Mouse (Mus musculus): ENCODE measurements around the gene Ppp1r35. TPM values are rescaled to one million over a fixed set of nuclear protein-coding genes. Genes with fewer than 3 reads are reported as not detected.

Ppp1r35 gene
- polyA plus RNA-seq, 2 experiments: 37.6 to 46.8 TPM

- 89% methylated on average over 3 of the region's 3 CpGs for WGBS
- no peak for DNase-seq (ENCODE audit: low spot score)
- H3K4me3 ChIP-seq (replicated peaks; ENCODE audit: low read length): no peak overlapping the region
These were observed 46.4 kb downstream of the Ppp1r35 start for GRCm38 (mm10) chr5:137825030-137825429.

GRCm38 (mm10) chr5:137825971-137826370 is 47.3 kb downstream of the Ppp1r35 start:
- Histone ChIP-seq H3K27ac (replicated peaks; ENCODE audit: low read depth, low read length) (no peak overlapping the region), H3K4me3 (replicated peaks; ENCODE audit: low read length) (no peak overlapping the region), H3K36me3 (ENCODE audit: control insufficient read depth, insufficient read depth, low read length) (no peaks in the 10 kb centered on the region), H3K9ac (ENCODE audit: low read depth, low read length, severe bottlenecking) (no peak overlapping the region), H3K27me3 (ENCODE audit: control insufficient read depth, insufficient read depth, low read length) (no peaks in the 10 kb centered on the region), H3K9me3 (ENCODE audit: control insufficient read depth, low read length) (no peaks in the 10 kb centered on the region), H3K4me1 (ENCODE audit: control insufficient read depth, insufficient read depth, low read length) (no peaks in the 10 kb centered on the region), H3K4me2 (replicated peaks; ENCODE audit: low read depth, low read length, severe bottlenecking) (no peak overlapping the region)
- ATAC-seq (ENCODE audit: low FRiP score, low read depth): no peak
- WGBS: 78% methylated on average over 2 of the region's 2 CpGs
- DNase-seq (ENCODE audit: low spot score): no peak
- TF ChIP-seq POLR2A (IDR thresholded peaks at IDR 0.05; ENCODE audit: borderline replicate concordance, extremely low read depth, insufficient read depth, insufficient read length): no peak

More at GRCm38 (mm10) chr5:137825030-137825429, 46.4 kb downstream of the Ppp1r35 start:
- TF ChIP-seq POLR2A (IDR thresholded peaks at IDR 0.05; ENCODE audit: borderline replicate concordance, extremely low read depth, insufficient read depth, insufficient read length): no peak
- Histone ChIP-seq H3K27me3 (ENCODE audit: control insufficient read depth, insufficient read depth, low read length) (no peaks in the 10 kb centered on the region), H3K36me3 (ENCODE audit: control insufficient read depth, insufficient read depth, low read length) (no peaks in the 10 kb centered on the region), H3K4me1 (ENCODE audit: control insufficient read depth, insufficient read depth, low read length) (no peaks in the 10 kb centered on the region), H3K9me3 (ENCODE audit: control insufficient read depth, low read length) (no peaks in the 10 kb centered on the region), H3K9ac (ENCODE audit: low read depth, low read length, severe bottlenecking) (no peak overlapping the region), H3K27ac (replicated peaks; ENCODE audit: low read depth, low read length) (no peak overlapping the region), H3K4me2 (replicated peaks; ENCODE audit: low read depth, low read length, severe bottlenecking) (no peak overlapping the region)
- no peak for ATAC-seq (ENCODE audit: low FRiP score, low read depth)

- Histone ChIP-seq H3K27ac (replicated peaks; ENCODE audit: low read depth, low read length) (no peak overlapping the region), H3K9me3 (ENCODE audit: control insufficient read depth, low read length) (no peaks in the 10 kb centered on the region), H3K4me3 (replicated peaks; ENCODE audit: low read length) (no peak overlapping the region), H3K4me1 (ENCODE audit: control insufficient read depth, insufficient read depth, low read length) (no peaks in the 10 kb centered on the region), H3K27me3 (ENCODE audit: control insufficient read depth, insufficient read depth, low read length) (no peaks in the 10 kb centered on the region), H3K9ac (ENCODE audit: low read depth, low read length, severe bottlenecking) (no peak overlapping the region), H3K4me2 (replicated peaks; ENCODE audit: low read depth, low read length, severe bottlenecking) (no peak overlapping the region), H3K36me3 (ENCODE audit: control insufficient read depth, insufficient read depth, low read length) (no peaks in the 10 kb centered on the region)
- no peak for TF ChIP-seq POLR2A (IDR thresholded peaks at IDR 0.05; ENCODE audit: borderline replicate concordance, extremely low read depth, insufficient read depth, insufficient read length)
- DNase-seq (ENCODE audit: low spot score) (no peak), ATAC-seq (ENCODE audit: low FRiP score, low read depth) (no peak)
- WGBS: 61% methylated on average over 6 of the region's 7 CpGs
These were observed 47.8 kb downstream of the Ppp1r35 start for GRCm38 (mm10) chr5:137826421-137826820.

GRCm38 (mm10) chr5:137828694-137829093 is 50.0 kb downstream of the Ppp1r35 start:
- 87% methylated on average over 6 of the region's 6 CpGs for WGBS

More at GRCm38 (mm10) chr5:137828694-137829093, 50.0 kb downstream of the Ppp1r35 start:
- Histone ChIP-seq H3K36me3 (ENCODE audit: control insufficient read depth, insufficient read depth, low read length) (no peaks in the 10 kb centered on the region), H3K27me3 (ENCODE audit: control insufficient read depth, insufficient read depth, low read length) (no peaks in the 10 kb centered on the region), H3K27ac (replicated peaks; ENCODE audit: low read depth, low read length) (no peak overlapping the region), H3K4me2 (replicated peaks; ENCODE audit: low read depth, low read length, severe bottlenecking) (no peak overlapping the region), H3K4me3 (replicated peaks; ENCODE audit: low read length) (no peak overlapping the region), H3K9me3 (ENCODE audit: control insufficient read depth, low read length) (no peaks in the 10 kb centered on the region), H3K4me1 (ENCODE audit: control insufficient read depth, insufficient read depth, low read length) (no peaks in the 10 kb centered on the region), H3K9ac (ENCODE audit: low read depth, low read length, severe bottlenecking) (no peak overlapping the region)
- DNase-seq (ENCODE audit: low spot score) (no peak), ATAC-seq (ENCODE audit: low FRiP score, low read depth) (no peak)
- no peak for TF ChIP-seq POLR2A (IDR thresholded peaks at IDR 0.05; ENCODE audit: borderline replicate concordance, extremely low read depth, insufficient read depth, insufficient read length)

Other genes with a start within 250 kb of the Ppp1r35 start
- 0.12 and 0.19 TPM in 2 replicates for gene Epo, start 245.6 kb upstream of the Ppp1r35 start, polyA plus RNA-seq (2012; rRNA removed)
- gene Epo, start 245.6 kb upstream of the Ppp1r35 start, polyA plus RNA-seq (2014; fragmentation: Nextera tagmentation; extraction: Ambion mirVana): 0.83 TPM in 1 of 2 replicates, not detected in the other
- gene Gnb2, start 245.3 kb upstream of the Ppp1r35 start, polyA plus RNA-seq (2012; rRNA removed): 770 and 1,100 TPM in 2 replicates
- gene Gnb2, start 245.3 kb upstream of the Ppp1r35 start, polyA plus RNA-seq (2014; fragmentation: Nextera tagmentation; extraction: Ambion mirVana): 460 and 474 TPM in 2 replicates
- 0.92 and 1.1 TPM in 2 replicates for gene Actl6b, start 225.3 kb upstream of the Ppp1r35 start, polyA plus RNA-seq (2012; rRNA removed)
- gene Actl6b, start 225.3 kb upstream of the Ppp1r35 start, polyA plus RNA-seq (2014; fragmentation: Nextera tagmentation; extraction: Ambion mirVana): 0.21 and 0.39 TPM in 2 replicates
- gene Tfr2, start 209.0 kb upstream of the Ppp1r35 start, polyA plus RNA-seq (2012; rRNA removed): 1.6 and 2.1 TPM in 2 replicates
- 0.79 and 1.3 TPM in 2 replicates for gene Tfr2, start 209.0 kb upstream of the Ppp1r35 start, polyA plus RNA-seq (2014; fragmentation: Nextera tagmentation; extraction: Ambion mirVana)
- 68.2 and 103 TPM in 2 replicates for gene Mospd3, start 177.8 kb upstream of the Ppp1r35 start, polyA plus RNA-seq (2012; rRNA removed)
- 49.4 and 52.5 TPM in 2 replicates for gene Mospd3, start 177.8 kb upstream of the Ppp1r35 start, polyA plus RNA-seq (2014; fragmentation: Nextera tagmentation; extraction: Ambion mirVana)
- 267 and 329 TPM in 2 replicates for gene Pcolce, start 165.1 kb upstream of the Ppp1r35 start, polyA plus RNA-seq (2012; rRNA removed)
- 223 and 227 TPM in 2 replicates for gene Pcolce, start 165.1 kb upstream of the Ppp1r35 start, polyA plus RNA-seq (2014; fragmentation: Nextera tagmentation; extraction: Ambion mirVana)
- gene Fbxo24, start 149.8 kb upstream of the Ppp1r35 start, polyA plus RNA-seq (2012; rRNA removed): 0.24 and 0.28 TPM in 2 replicates
- gene Fbxo24, start 149.8 kb upstream of the Ppp1r35 start, polyA plus RNA-seq (2014; fragmentation: Nextera tagmentation; extraction: Ambion mirVana): 0.12 and 0.15 TPM in 2 replicates
- 25.0 and 33.5 TPM in 2 replicates for gene Lrch4, start 149.7 kb upstream of the Ppp1r35 start, polyA plus RNA-seq (2012; rRNA removed)
- gene Lrch4, start 149.7 kb upstream of the Ppp1r35 start, polyA plus RNA-seq (2014; fragmentation: Nextera tagmentation; extraction: Ambion mirVana): 36.7 and 37.1 TPM in 2 replicates
- 16.7 and 16.8 TPM in 2 replicates for gene Gm20605, start 149.7 kb upstream of the Ppp1r35 start, polyA plus RNA-seq (2012; rRNA removed)
- gene Gm20605, start 149.7 kb upstream of the Ppp1r35 start, polyA plus RNA-seq (2014; fragmentation: Nextera tagmentation; extraction: Ambion mirVana): 7.4 and 10.4 TPM in 2 replicates
- gene Sap25, start 137.5 kb upstream of the Ppp1r35 start, polyA plus RNA-seq (2012; rRNA removed): 37.1 and 41.7 TPM in 2 replicates
- gene Sap25, start 137.5 kb upstream of the Ppp1r35 start, polyA plus RNA-seq (2014; fragmentation: Nextera tagmentation; extraction: Ambion mirVana): 5.2 and 6.7 TPM in 2 replicates
- 0.30 and 0.60 TPM in 2 replicates for gene Irs3, start 133.1 kb upstream of the Ppp1r35 start, polyA plus RNA-seq (2012; rRNA removed)
- 0.15 and 0.29 TPM in 2 replicates for gene Irs3, start 133.1 kb upstream of the Ppp1r35 start, polyA plus RNA-seq (2014; fragmentation: Nextera tagmentation; extraction: Ambion mirVana)
- gene Agfg2, start 94.1 kb upstream of the Ppp1r35 start, polyA plus RNA-seq (2012; rRNA removed): 16.3 and 22.6 TPM in 2 replicates
- gene Agfg2, start 94.1 kb upstream of the Ppp1r35 start, polyA plus RNA-seq (2014; fragmentation: Nextera tagmentation; extraction: Ambion mirVana): 10.6 and 13.4 TPM in 2 replicates
- gene Nyap1, start 37.2 kb upstream of the Ppp1r35 start, polyA plus RNA-seq (2012; rRNA removed): 19.7 and 25.0 TPM in 2 replicates
- 1.2 and 1.4 TPM in 2 replicates for gene Nyap1, start 37.2 kb upstream of the Ppp1r35 start, polyA plus RNA-seq (2014; fragmentation: Nextera tagmentation; extraction: Ambion mirVana)
- gene Tsc22d4, start 33.1 kb upstream of the Ppp1r35 start, polyA plus RNA-seq (2012; rRNA removed): 89.1 and 111 TPM in 2 replicates
- gene Tsc22d4, start 33.1 kb upstream of the Ppp1r35 start, polyA plus RNA-seq (2014; fragmentation: Nextera tagmentation; extraction: Ambion mirVana): 151 and 164 TPM in 2 replicates
- 42.0 and 42.3 TPM in 2 replicates for gene Mepce, start 8.8 kb downstream of the Ppp1r35 start, polyA plus RNA-seq (2012; rRNA removed)
- 13.9 and 16.7 TPM in 2 replicates for gene Mepce, start 8.8 kb downstream of the Ppp1r35 start, polyA plus RNA-seq (2014; fragmentation: Nextera tagmentation; extraction: Ambion mirVana)
- 19.4 and 30.1 TPM in 2 replicates for gene Zcwpw1, start 8.9 kb downstream of the Ppp1r35 start, polyA plus RNA-seq (2012; rRNA removed)
- gene Zcwpw1, start 8.9 kb downstream of the Ppp1r35 start, polyA plus RNA-seq (2014; fragmentation: Nextera tagmentation; extraction: Ambion mirVana): 17.3 and 18.5 TPM in 2 replicates
- 0.54 and 0.77 TPM in 2 replicates for gene Pilra, start 57.4 kb downstream of the Ppp1r35 start, polyA plus RNA-seq (2012; rRNA removed)
- 0.90 and 1.3 TPM in 2 replicates for gene Pilra, start 57.4 kb downstream of the Ppp1r35 start, polyA plus RNA-seq (2014; fragmentation: Nextera tagmentation; extraction: Ambion mirVana)
- 0.08 and 0.20 TPM in 2 replicates for gene Pilrb1, start 79.3 kb downstream of the Ppp1r35 start, polyA plus RNA-seq (2012; rRNA removed)
- gene Pilrb1, start 79.3 kb downstream of the Ppp1r35 start, polyA plus RNA-seq (2014; fragmentation: Nextera tagmentation; extraction: Ambion mirVana): 0.57 and 0.83 TPM in 2 replicates
- gene Pilrb2, start 93.0 kb downstream of the Ppp1r35 start, polyA plus RNA-seq (2012; rRNA removed): 0.13 and 0.41 TPM in 2 replicates
- 0.40 TPM in 1 of 2 replicates, not detected in the other for gene Pilrb2, start 93.0 kb downstream of the Ppp1r35 start, polyA plus RNA-seq (2014; fragmentation: Nextera tagmentation; extraction: Ambion mirVana)
- gene Cyp3a13, start 142.8 kb downstream of the Ppp1r35 start, polyA plus RNA-seq (2012; rRNA removed): 0.08 and 0.09 TPM in 2 replicates
- gene Cyp3a13, start 142.8 kb downstream of the Ppp1r35 start, polyA plus RNA-seq (2014; fragmentation: Nextera tagmentation; extraction: Ambion mirVana): not detected in 2 replicates
- gene Gjc3, start 184.2 kb downstream of the Ppp1r35 start, polyA plus RNA-seq (2012; rRNA removed): 1.1 TPM in 2 replicates
- 0.36 and 0.40 TPM in 2 replicates for gene Gjc3, start 184.2 kb downstream of the Ppp1r35 start, polyA plus RNA-seq (2014; fragmentation: Nextera tagmentation; extraction: Ambion mirVana)
- gene Azgp1, start 202.7 kb downstream of the Ppp1r35 start, polyA plus RNA-seq (2012; rRNA removed): 0.09 and 0.18 TPM in 2 replicates
- not detected in 2 replicates for gene Azgp1, start 202.7 kb downstream of the Ppp1r35 start, polyA plus RNA-seq (2014; fragmentation: Nextera tagmentation; extraction: Ambion mirVana)
- gene Smok3a, start 242.4 kb downstream of the Ppp1r35 start, polyA plus RNA-seq (2012; rRNA removed): not detected in 2 replicates
- gene Smok3a, start 242.4 kb downstream of the Ppp1r35 start, polyA plus RNA-seq (2014; fragmentation: Nextera tagmentation; extraction: Ambion mirVana): not detected in 2 replicates
- not detected in 2 replicates for gene Smok3b, start 242.6 kb downstream of the Ppp1r35 start, polyA plus RNA-seq (2012; rRNA removed)
- gene Smok3b, start 242.6 kb downstream of the Ppp1r35 start, polyA plus RNA-seq (2014; fragmentation: Nextera tagmentation; extraction: Ambion mirVana): not detected in 2 replicates